Mouse (Mus musculus) stomach, embryonic 16.5 days (tissue): ENCODE measurements around the gene Il4ra. TPM values are rescaled to one million over a fixed set of nuclear protein-coding genes. Genes with fewer than 3 reads are reported as not detected.
A peak's percentile ranks its signal among the peaks of the same experiment; 100 is the strongest.

ENCODE experiments used
- ATAC-seq: fragments of 200-750 bp; cut with Nextera tagmentation; 2 replicates; pipeline ENCODE4 v1.8.0; 2017; ENCODE audit warnings: moderate number of reproducible peaks, moderate TSS enrichment; ENCODE audit not compliant: insufficient read depth, low FRiP score
- H3K27ac ChIP-seq: fragments of 300-500 bp; sonication (generic); 2 replicates; pipeline ENCODE4 v1.5.1; 2014; ENCODE audit warnings: low read length
- H3K27me3 ChIP-seq: fragments of 300-500 bp; sonication (generic); 2 replicates; pipeline ENCODE4 v1.6.1; 2014; ENCODE audit warnings: low read length, control low read depth, mixed read lengths; ENCODE audit not compliant: control insufficient read depth, insufficient read depth
- H3K36me3 ChIP-seq: fragments of 300-500 bp; sonication (generic); 2 replicates; pipeline ENCODE4 v1.6.1; 2014; ENCODE audit warnings: low read length; ENCODE audit not compliant: control insufficient read depth, insufficient read depth
- H3K4me1 ChIP-seq: fragments of 300-500 bp; sonication (generic); 2 replicates; pipeline ENCODE4 v1.6.1; 2014; ENCODE audit warnings: low read length, control low read depth, mixed read lengths; ENCODE audit not compliant: control insufficient read depth, insufficient read depth
- H3K4me2 ChIP-seq: fragments of 300-500 bp; sonication (generic); 2 replicates; pipeline ENCODE4 v1.6.1; 2014; ENCODE audit warnings: low read depth, low read length, mixed read lengths
- H3K4me3 ChIP-seq: fragments of 300-500 bp; sonication (generic); replicated peaks from 2 replicates; pipeline ENCODE4 v1.5.1; 2014; ENCODE audit warnings: mild to moderate bottlenecking, low read length
- H3K9ac ChIP-seq: fragments of 300-500 bp; sonication (generic); 2 replicates; pipeline ENCODE4 v1.6.1; 2014; ENCODE audit warnings: low read length
- H3K9me3 ChIP-seq: fragments of 300-500 bp; sonication (generic); replicated peaks from 2 replicates; pipeline ENCODE4 v1.6.1; 2016; ENCODE audit warnings: low read length, control low read depth; ENCODE audit not compliant: control insufficient read depth
- WGBS: fragments of 180-500 bp; shearing (Covaris S2); extraction: QIAGEN DNeasy Blood & Tissue Kit; methylation state at CpG from one replicate; pipeline ENCODE4 v1.1.7; 2014; 5-methylcytosine and 5-hydroxymethylcytosine counted together
- polyA plus RNA-seq: library from polyadenylated mRNA; unstranded; fragments of >200 nt; fragmentation: Nextera tagmentation; extraction: Ambion mirVana; gene quantifications from 2 replicates; pipeline ENCODE4 v1.2.1, GENCODE M21; 2015

The Il4ra gene
- polyA plus RNA-seq, 1 experiment from 2014 or later = 12.3 TPM

- H3K4me3 ChIP-seq = no peak overlapping the region
- no peak overlapping the region for H3K9ac ChIP-seq
Measured at GRCm38 (mm10) chr7:125554456-125555114, 2.7 kb downstream of the Il4ra start.

DNA sequence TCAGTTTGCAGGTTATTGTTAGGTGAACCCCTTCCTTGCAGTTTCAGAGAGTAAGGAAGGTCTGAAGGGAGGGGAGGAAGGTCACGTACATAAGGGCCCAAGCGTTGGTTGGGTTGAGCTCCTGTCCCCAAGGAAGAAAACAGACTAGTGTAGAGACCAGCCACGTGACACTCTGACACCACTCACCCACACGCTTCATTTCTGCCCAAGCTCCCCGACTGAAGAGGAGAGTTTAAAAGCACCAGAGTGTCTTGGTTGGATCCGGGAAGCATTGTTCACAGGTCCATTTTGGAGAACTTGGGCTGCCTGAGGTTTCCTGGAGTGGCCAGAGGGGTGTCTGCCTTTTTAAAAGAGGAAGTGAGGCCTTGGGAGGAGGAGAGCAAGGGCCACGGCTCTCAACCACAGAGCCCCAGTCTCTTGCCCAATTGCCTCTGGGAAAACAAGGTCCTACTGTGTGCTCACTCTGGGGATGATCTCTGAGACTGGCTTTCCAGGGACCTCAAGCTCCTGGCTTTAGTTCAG, 3.5 kb downstream of the Il4ra start:
- no peaks in the 10 kb centered on the region for H3K27me3 ChIP-seq
- no peaks in the 10 kb centered on the region for H3K9me3 ChIP-seq
- H3K4me2 ChIP-seq = no peak overlapping the region; the same call in 1 of the 2 replicates
- no peak overlapping the region for H3K9ac ChIP-seq
- no peak for ATAC-seq
- H3K27ac ChIP-seq = no peak overlapping the region; the same call in 1 of the 2 replicates
- H3K36me3 ChIP-seq = no peaks in the 10 kb centered on the region
- peaks cover 35% of the 10 kb centered on the region for H3K4me1 ChIP-seq
- H3K4me3 ChIP-seq = no peak overlapping the region
- WGBS = 86% methylated on average over 7 of the region's 7 CpGs

More at GRCm38 (mm10) chr7:125554456-125555114, 2.7 kb downstream of the Il4ra start:
- WGBS = 80% methylated on average over 9 of the region's 9 CpGs
- H3K27me3 ChIP-seq = no peaks in the 10 kb centered on the region
- H3K4me2 ChIP-seq = 0 out of 2 replicates have a peak overlapping the region, but pooled peaks have one; percentile 88
- peaks cover 28% of the 10 kb centered on the region for H3K4me1 ChIP-seq
- no peak for ATAC-seq
- H3K9me3 ChIP-seq = no peaks in the 10 kb centered on the region
- no peak overlapping the region for H3K27ac ChIP-seq
- H3K36me3 ChIP-seq = no peaks in the 10 kb centered on the region

GRCm38 (mm10) chr7:125556096-125556495, 4.2 kb downstream of the Il4ra start:
- H3K9me3 ChIP-seq = no peaks in the 10 kb centered on the region
- H3K9ac ChIP-seq = no peak overlapping the region
- peaks cover 41% of the 10 kb centered on the region for H3K4me1 ChIP-seq
- H3K36me3 ChIP-seq = no peaks in the 10 kb centered on the region
- no peaks in the 10 kb centered on the region for H3K27me3 ChIP-seq
- no peak for ATAC-seq
- no peak overlapping the region for H3K4me2 ChIP-seq
- no peak overlapping the region for H3K4me3 ChIP-seq
- 59% methylated on average over 4 of the region's 4 CpGs for WGBS
- H3K27ac ChIP-seq = no peak overlapping the region

GRCm38 (mm10) chr7:125556865-125557264, 4.9 kb downstream of the Il4ra start:
- Histone ChIP-seq H3K27ac (no peak overlapping the region), H3K9me3 (no peaks in the 10 kb centered on the region), H3K4me3 (no peak overlapping the region), H3K36me3 (no peaks in the 10 kb centered on the region), H3K4me2 (no peak overlapping the region), H3K4me1 (peaks cover 41% of the 10 kb centered on the region), H3K27me3 (no peaks in the 10 kb centered on the region), H3K9ac (no peak overlapping the region)
- WGBS = 55% methylated on average over 8 of the region's 8 CpGs
- no peak for ATAC-seq

DNA sequence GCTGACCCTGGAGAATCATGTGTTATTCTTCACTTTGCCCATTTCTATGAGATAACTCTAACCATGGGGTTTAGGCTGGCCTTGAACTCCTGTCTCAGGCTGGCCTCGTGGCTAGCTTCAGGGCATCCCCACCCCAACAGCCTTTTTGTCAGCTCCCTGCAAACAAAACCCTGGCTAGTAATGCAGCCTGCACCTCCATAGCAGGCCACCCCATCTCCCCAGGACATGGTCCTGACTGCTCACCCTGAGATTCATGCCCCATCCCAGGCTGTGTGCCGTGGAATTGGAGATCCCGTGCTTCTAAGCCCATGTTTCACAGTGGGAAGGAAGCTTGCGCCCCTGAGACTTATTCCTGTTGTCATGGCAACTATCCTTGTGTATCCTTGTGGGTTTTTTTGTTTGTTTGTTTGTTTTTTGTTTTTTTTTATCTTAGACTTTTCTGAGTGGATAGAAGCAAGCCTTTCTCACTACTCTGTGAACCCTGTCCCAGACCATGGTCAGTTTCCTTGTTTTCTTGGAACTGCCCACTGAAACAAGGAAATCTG, 6.6 kb downstream of the Il4ra start:
- ATAC-seq = no peak
- no peaks in the 10 kb centered on the region for H3K9me3 ChIP-seq
- H3K27me3 ChIP-seq = no peaks in the 10 kb centered on the region
- H3K4me1 ChIP-seq = peaks cover 35% of the 10 kb centered on the region
- H3K9ac ChIP-seq = no peak overlapping the region
- H3K4me2 ChIP-seq = no peak overlapping the region
- no peak overlapping the region for H3K4me3 ChIP-seq
- H3K27ac ChIP-seq = no peak overlapping the region
- no peaks in the 10 kb centered on the region for H3K36me3 ChIP-seq
- WGBS = 77% methylated on average over 4 of the region's 4 CpGs

DNA sequence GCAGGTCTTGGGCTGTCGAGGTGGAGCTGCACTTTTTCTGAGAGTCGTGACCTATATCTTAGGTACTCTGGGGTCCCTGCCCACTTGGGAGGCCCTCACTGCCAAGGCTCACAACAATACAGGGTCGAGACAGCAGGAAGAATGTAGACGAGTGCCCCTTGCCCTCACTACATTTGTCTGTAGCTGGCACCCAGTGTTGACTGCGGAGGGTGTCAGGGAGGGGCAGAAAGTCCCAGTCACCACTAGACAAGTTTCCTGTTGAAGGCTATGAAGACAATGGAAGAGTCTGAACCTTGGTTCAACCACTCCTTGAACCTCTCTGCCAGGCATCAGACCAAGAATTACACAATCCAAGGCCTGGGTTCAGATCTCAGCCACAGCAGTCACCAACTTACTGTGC, 7.1 kb downstream of the Il4ra start:
- H3K27me3 ChIP-seq = no peaks in the 10 kb centered on the region
- H3K4me3 ChIP-seq = no peak overlapping the region
- no peak overlapping the region for H3K4me2 ChIP-seq
- H3K27ac ChIP-seq = peak overlapping the region; percentile 61; the same call in 1 of the 2 replicates
- H3K4me1 ChIP-seq = peaks cover 34% of the 10 kb centered on the region
- no peak overlapping the region; the same call in 1 of the 2 replicates for H3K9ac ChIP-seq
- no peak for ATAC-seq
- no peaks in the 10 kb centered on the region for H3K36me3 ChIP-seq
- no peaks in the 10 kb centered on the region for H3K9me3 ChIP-seq
- 52% methylated on average over 5 of the region's 5 CpGs for WGBS

DNA sequence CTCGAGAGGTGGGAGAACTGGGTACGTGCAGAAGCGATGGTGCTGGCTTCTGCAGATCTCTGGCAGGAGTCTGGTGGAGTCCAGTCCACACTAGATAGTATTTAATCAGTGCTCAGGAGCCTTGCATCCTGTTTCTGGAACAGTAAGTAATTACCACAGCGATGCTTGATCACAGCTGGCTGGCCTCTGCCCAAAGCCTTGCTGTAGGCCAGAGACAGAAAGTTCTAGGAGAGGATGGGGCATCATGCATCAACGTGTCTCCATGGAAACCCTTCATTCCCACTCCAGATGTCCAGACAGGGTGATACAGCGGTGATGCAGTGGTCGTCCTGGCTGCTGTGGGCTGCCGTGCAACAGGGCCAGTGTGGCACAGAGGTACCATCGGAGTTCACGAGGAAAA, 7.6 kb downstream of the Il4ra start:
- 81% methylated on average over 10 of the region's 10 CpGs for WGBS
- no peak overlapping the region; the same call in 1 of the 2 replicates for H3K9ac ChIP-seq
- no peak overlapping the region for H3K4me2 ChIP-seq
- H3K4me1 ChIP-seq = peaks cover 34% of the 10 kb centered on the region
- no peaks in the 10 kb centered on the region for H3K27me3 ChIP-seq
- no peaks in the 10 kb centered on the region for H3K9me3 ChIP-seq
- H3K4me3 ChIP-seq = no peak overlapping the region
- H3K36me3 ChIP-seq = no peaks in the 10 kb centered on the region
- no peak for ATAC-seq
- H3K27ac ChIP-seq = peak overlapping the region; percentile 61; the same call in 1 of the 2 replicates

GRCm38 (mm10) chr7:125560146-125560785, 8.3 kb downstream of the Il4ra start:
- H3K36me3 ChIP-seq = no peaks in the 10 kb centered on the region
- ATAC-seq = no peak
- no peak overlapping the region for H3K4me3 ChIP-seq
- H3K4me1 ChIP-seq = peaks cover 34% of the 10 kb centered on the region
- 74% methylated on average over 7 of the region's 7 CpGs for WGBS
- no peaks in the 10 kb centered on the region for H3K27me3 ChIP-seq
- H3K27ac ChIP-seq = peak overlapping the region; percentile 0; the same call in 1 of the 2 replicates
- H3K9ac ChIP-seq = no peak overlapping the region
- no peak overlapping the region for H3K4me2 ChIP-seq
- no peaks in the 10 kb centered on the region for H3K9me3 ChIP-seq
